Mouse (Mus musculus): Measurements from ENCODE around the gene Itga2.

Itga2 gene

GRCm38 (mm10) chr13:114878667-114879066, 53.2 kb downstream of the Itga2 start:
- DNase-seq (ENCODE audit: low read depth): no peak

DNA sequence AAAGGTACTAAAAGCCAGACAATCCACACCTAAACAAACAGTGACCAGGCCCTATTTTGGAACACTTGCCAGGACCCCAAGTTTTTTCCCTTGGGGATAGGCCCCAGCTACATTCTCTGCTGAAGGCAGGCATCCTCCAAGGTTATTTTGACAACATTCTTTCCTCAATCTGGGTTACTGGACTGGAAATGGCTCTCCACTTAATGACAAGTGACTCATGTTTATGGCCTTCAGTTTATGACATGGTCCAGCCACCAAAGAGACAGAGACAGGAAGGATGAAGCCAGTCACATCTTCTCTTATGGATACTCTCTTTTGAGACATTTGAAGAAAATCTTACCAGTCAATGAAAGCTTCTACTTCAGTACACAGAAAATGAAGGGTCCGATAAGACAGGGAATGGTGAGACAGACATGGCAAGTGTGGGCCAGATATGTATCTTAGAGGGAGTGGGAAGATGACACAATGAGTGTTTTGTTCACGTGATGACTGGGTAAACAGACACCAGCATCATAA, 55.8 kb downstream of the Itga2 start:
- no peak for DNase-seq (ENCODE audit: low read depth)

DNA sequence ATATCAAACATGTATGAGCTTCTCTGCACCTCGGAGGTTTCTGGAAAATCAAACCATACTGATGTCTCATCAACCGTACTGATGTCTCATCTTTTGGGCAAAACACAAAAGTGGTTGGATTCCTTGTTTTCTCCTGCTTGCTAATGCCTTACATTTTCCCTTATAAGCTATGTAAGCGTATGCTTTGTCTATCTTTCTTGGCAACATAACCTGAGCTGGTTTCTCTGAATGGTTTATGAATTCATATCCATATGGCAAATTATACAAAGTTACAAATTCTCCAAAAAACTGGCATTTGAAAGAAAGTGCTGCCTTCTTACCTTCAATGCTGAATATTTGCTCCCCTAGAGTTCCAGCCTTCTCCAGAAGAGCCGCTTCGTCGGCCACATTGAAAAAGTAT, 57.2 kb downstream of the Itga2 start:
- DNase-seq (ENCODE audit: low read depth): no peak

- DNase-seq (ENCODE audit: low read depth): no peak
Observed at GRCm38 (mm10) chr13:114857525-114857924, 74.4 kb downstream of the Itga2 start.

DNA sequence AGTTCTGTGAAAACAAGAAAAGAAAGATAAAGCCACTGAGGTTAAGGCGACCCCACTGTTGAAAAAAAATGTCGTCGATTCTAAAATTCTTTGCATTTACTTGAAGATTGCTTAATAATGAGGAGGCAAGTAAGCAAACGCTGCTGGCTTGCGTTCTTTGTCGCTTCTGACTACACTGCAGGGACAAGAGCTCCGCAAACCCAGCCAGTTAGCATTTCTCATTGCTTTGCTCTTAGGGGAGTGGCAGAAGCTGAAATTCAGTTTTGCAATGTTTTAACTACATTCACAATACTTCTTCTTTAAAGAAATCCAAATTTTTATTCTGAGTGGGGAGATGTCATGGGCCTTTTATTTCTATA, 75.7 kb downstream of the Itga2 start:
- no peak for DNase-seq (ENCODE audit: low read depth)

DNA sequence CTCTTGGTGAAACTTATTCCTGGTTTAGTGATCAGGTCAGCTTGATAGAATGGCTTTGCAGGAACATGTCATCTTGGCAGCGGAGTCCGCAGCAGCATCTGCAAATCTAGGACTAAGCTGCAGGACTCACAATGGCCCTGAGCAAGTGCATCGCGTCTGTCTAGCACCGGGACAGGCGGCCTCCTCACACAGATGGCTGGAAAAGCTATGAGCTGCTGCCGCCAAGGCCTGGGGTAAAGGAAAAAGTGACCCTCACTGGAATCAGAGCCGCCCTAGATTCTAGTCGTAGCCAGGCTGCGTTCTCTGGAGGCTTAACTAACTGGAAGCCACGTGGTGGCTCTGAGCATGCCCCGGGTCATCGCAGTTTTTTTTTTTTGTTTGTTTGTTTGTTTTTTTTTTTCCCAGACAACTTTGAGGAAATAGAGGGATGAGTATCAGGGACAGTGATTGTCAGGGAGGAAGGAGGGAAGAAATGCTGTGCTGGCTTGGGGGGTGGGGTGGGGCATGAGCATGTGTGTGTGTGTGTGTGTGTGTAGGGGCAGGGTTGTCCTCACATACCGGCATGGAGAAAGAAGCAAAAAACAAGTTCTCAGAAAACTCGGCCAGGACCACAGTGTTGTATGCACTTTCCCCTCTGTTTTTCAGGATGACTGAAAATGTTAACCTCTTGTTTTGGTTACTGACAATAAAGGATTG, 76.2 kb downstream of the Itga2 start:
- DNase-seq (ENCODE audit: low read depth): no peak

- no peak for DNase-seq (ENCODE audit: low read depth)
Observed at GRCm38 (mm10) chr13:114854428-114854827, 77.5 kb downstream of the Itga2 start.

DNA sequence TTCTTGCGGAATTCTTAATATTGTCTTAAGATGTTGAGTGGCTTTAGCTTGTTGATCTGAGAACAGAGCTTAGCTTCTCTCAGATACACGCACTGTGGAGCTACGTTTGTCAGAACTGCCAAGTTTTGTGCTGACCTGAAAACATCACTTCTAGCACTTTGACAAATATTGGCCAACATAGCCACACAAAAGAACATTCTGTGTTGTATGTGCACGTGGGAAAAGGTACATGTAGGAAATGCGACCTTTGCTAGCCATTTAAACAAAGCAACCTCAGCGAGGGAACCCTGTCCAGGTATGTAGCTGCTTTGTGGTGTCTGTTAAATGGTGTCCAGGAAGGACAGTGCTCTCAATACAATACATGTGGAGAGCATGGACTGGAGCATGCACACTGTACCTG, 77.9 kb downstream of the Itga2 start:
- DNase-seq (ENCODE audit: low read depth): no peak

GRCm38 (mm10) chr13:114853152-114853551, 78.7 kb downstream of the Itga2 start:
- no peak for DNase-seq (ENCODE audit: low read depth)

- no peak for DNase-seq (ENCODE audit: low read depth)
Observed at GRCm38 (mm10) chr13:114852264-114853111, 79.4 kb downstream of the Itga2 start.

GRCm38 (mm10) chr13:114848945-114849344, 83.0 kb downstream of the Itga2 start:
- DNase-seq (ENCODE audit: low read depth): no peak

DNA sequence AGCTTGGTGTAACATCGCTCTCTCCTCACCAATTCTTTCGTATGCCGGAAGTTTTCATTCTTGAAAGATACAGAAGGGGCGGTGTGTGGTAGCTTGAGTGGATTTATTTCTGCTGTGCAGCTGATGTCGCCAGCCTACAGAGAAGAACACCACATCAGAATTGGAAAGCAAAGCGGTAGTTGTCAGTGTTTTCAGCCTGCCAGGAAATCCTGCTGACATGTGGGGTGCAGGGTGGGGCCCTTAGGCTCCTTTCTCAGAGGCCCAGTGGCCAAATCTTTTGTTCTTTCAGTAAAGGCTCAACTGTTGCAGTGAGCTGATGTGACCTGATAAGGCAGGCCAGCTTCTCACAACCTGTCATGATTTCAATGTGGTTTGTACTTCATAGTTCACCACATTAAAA, 86.1 kb downstream of the Itga2 start:
- no peak for DNase-seq (ENCODE audit: low read depth)

GRCm38 (mm10) chr13:114843318-114843717, 88.6 kb downstream of the Itga2 start:
- no peak for DNase-seq (ENCODE audit: low read depth)

GRCm38 (mm10) chr13:114840545-114840944, 91.4 kb downstream of the Itga2 start:
- DNase-seq (ENCODE audit: low read depth): no peak

DNA sequence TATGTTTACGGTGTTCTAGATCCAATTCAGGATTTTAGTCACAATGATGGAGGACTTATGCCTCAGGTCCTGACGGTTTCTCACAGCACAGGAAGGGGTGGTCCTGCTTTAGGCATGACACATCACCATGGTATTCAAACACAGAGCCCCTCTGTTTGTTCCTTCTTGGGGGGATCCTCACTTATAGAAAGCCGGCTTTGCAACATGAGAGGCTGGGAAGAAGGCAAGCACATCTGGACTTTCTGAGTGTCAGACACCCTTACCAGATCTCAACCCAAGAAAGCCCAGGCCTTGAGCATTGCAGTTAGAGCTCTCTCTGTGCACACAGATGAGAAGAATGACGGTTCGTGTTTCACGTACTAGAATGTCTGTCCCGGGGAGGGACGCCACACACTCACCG, 92.8 kb downstream of the Itga2 start:
- DNase-seq (ENCODE audit: low read depth): no peak

- DNase-seq (ENCODE audit: low read depth): no peak
Observed at GRCm38 (mm10) chr13:114838535-114838990, 93.3 kb downstream of the Itga2 start.

DNA sequence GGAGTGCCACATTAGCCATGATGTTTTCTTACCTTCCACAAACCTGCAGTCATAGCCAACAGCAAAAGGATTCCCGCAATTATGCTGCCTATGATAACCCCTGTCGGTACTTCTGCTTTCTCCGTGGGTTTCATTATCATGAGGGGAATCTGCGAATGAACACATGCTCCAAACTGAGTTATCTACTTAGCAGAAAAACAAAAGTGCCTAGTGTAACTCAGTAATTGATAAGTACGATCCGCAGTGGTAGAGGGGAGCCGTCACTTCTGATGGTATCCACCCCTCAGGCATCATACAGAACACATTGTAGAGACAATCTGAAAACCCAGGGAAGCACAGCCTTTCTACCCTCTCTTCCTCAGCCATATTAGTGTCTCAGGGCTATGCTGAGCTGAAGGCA, 94.8 kb downstream of the Itga2 start:
- no peak for DNase-seq (ENCODE audit: low read depth)

DNA sequence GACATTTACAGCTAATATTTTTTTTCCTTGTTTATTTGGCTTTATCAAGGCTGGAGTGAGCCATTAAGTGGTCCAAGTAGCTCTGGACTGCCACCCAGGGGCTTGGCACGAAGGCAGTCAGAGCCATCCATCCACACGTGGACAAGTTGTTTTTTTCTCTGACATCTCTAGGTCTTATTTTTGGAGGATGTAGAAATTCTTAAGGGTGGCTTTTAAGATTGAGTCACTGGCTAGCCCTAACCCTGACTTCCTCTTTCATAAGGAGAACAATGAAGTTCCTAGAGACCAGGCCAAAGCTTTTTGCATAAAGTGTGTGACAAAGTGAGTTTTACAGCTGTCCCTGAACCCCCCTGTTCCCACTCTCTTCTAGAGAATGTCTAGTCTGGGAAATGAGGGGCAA, 97.3 kb downstream of the Itga2 start:
- DNase-seq (ENCODE audit: low read depth): no peak

DNA sequence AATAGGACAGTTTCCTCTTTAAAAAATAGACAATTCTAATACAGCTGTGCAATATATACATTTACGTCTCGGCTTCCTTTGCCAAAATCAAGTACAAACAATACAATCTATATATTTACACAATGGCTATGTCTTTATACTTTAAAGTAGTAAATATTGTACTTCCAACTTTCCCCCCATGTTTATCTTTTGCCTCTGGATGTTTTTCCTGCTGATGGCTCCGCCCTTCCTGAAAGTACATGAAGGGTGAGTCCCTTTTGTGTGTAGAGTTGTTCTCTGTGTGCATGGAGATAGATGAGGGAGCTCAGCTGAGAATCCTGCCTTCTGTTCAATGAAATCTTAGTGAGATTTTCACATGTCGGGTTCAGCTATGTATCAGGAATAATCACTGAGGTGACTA, 98.5 kb downstream of the Itga2 start:
- DNase-seq (ENCODE audit: low read depth): no peak

GRCm38 (mm10) chr13:114832761-114833160, 99.1 kb downstream of the Itga2 start:
- DNase-seq (ENCODE audit: low read depth): no peak

GRCm38 (mm10) chr13:114831367-114831833, 100.5 kb downstream of the Itga2 start:
- DNase-seq (ENCODE audit: low read depth): no peak

DNA sequence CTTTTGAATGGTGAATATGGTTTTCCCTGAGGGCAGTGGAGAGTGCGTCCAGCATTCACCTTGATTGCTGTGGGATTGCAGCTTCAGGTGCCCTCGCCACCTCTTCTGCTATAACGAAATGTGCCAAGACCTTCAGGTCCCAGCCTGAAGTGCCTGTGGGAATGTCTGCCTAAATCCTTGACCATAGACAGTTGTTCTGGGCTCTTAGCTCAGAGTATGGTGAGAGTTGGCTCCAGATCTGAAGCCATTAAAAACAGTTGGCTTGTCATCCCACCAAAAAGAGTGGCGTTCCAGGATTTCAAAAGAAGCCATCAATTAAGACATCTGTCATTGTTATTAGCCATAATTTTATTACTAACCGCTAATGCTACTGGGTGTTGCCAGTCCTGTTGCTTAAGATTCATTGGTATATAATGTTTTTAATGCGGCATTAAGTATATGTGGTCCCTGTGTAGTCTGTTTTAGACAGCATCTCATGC, 106.5 kb downstream of the Itga2 start:
- DNase-seq (ENCODE audit: low read depth): no peak

DNA sequence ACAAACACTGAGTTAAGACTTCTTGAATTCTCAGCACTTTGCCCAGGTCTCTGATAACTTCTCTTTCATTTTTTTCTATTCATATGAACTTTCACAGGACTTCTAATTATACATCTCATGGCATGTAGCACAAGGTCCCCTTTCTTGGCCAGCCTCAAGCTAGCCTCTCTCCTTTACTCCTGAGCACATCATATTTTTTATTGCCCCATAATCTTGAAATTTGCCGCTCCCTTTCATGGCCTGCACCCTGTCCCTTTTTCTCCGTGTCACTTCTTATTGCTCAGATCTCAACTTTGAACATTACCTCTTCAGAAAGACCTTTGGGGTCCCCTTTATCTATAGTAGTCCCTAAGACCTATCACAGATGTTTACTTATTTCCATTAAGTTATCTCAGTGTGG, 109.0 kb downstream of the Itga2 start:
- DNase-seq (ENCODE audit: low read depth): no peak
